Mouse (Mus musculus) neutrophil, adult 65 days (primary cell): ENCODE data around the gene Dclre1a. TPM values are rescaled to one million over a fixed set of nuclear protein-coding genes. Genes with fewer than 3 reads are reported as not detected.

Source experiments
- total RNA-seq: library from RNA; stranded (reverse); gene quantifications from 2 replicates; pipeline ENCODE4 v1.2.4, GENCODE M21; 2023

Dclre1a gene
- total RNA-seq = 10.2 and 11.1 TPM in 2 replicates

DNA sequence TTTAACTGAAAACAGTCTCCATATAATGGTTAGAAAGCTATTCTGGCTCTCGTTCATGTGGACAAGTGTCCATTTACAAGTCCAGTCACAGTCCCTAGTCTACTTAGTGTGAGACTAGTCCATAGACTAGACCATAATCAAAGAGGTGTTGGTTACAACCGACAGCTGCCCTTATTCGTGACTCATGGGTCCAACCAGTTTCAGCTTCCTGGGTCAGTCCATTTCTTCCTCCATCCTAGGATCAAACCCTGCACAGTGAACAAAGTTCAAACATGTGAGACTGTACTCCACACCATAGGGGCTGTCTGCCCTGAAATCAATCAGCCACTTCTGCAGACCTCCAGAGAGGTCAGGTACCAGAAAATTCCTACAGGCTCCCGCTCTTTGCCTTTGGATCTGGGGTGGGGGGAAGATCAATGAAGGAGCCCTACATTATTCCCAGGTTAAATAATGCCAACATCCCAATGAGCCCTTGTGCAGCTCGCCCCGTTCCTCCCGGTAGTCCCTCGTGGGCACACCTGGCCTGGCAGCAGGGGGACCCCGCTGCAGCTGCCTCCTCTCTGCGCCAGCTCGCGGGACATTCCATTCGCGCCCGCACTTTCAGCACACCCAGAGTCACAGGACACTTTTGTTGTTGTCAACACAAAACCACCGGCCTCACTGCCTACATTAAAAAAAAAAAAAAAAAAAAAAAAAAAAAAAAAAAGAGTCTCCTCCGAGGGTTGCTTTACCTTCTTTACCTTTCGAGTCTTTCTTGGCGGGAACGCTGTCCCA, at the start of gene Dclre1a:
Gene Dclre1a (minus strand): TSS at position 767 of the 774 bp plus-strand sequence.

DNA sequence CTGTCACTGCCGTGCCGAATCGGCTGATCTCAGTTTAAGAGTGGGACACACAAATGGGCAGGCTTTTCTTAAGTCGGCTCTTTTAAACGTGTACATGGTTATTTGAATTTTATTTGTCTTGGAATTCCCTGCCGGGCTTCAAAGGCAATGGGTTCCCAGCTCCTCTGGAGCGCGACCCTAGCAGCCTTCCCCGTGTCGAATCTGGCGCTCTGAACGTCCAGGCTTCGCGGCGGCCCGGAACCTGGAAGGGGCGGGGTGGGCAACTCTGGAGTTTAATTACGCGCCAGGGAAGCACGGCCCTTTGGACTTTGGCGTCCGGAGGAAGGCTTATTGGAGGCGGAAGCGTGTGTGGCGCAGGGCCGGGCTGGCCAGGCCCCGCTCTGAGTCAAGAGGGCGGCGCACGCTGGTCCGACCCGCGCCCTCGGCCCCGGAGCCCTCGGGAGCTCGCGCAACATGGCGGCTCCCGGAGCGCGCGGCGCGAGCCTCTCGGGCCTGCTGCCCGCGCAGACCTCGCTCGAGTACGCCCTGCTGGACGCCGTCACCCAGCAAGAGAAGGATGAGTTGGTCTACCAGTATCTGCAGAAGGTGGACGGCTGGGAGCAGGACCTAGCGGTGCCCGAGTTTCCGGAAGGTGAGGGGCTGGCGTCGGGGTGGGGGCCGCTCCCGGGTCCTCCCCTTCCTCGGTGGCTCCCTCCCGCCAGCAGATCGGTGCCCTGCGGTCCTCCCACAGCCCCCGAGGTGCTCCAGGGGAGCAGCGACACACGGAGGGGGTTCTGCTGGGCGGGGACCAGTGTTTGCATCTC, 409 bp upstream of the Dclre1a start, which contains the start of gene Nhlrc2:
Gene Nhlrc2 (plus strand): TSS at position 32 of the 803 bp plus-strand sequence.

Other genes with a start within 250 kb of the Dclre1a start
- 0.20 and 0.44 TPM in 2 replicates for gene Nrap, start 158.2 kb downstream of the Dclre1a start, total RNA-seq
- gene Casp7, start 151.1 kb downstream of the Dclre1a start, total RNA-seq = 27.7 and 34.2 TPM in 2 replicates
- 1.7 and 3.4 TPM in 2 replicates for gene Plekhs1, start 86.6 kb downstream of the Dclre1a start, total RNA-seq
- gene Nhlrc2, start within 50 bp of the Dclre1a start, total RNA-seq = 17.6 and 23.6 TPM in 2 replicates
- 0.16 TPM in 1 of 2 replicates, not detected in the other for gene Adrb1, start 174.0 kb upstream of the Dclre1a start, total RNA-seq